Mouse (Mus musculus): Measurements from ENCODE around the gene Cyp2c40. TPM values are rescaled to one million over a fixed set of nuclear protein-coding genes. Genes with fewer than 3 reads are reported as not detected.
"Not testable (repeated sequence)": the region's sequence is repeated elsewhere in the genome, so short reads cannot be mapped to it uniquely, and the experiment has no call there.

Cyp2c40 gene
- polyA plus RNA-seq (2012; rRNA removed) = 0.08 and 0.55 TPM in 2 replicates

DNA sequence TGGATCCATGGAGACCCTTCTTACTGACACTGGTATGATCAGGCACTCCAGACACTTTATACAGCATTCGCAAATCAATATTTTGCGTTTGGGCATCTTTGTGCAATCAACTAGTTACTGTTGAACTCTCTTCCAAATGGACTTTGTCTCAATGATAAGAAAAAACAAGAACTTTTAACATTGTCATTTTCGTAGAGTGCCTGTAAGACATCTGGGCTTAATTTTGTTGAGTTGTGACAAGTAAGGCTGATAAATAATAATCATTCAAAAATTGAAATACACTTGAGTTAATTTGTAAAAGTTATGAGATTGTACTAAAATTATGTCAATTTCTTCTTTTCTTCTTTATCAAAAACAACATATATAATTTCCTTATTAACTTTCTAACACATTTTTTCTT, at the start of gene Cyp2c40:
TSS of gene Cyp2c40 (minus strand) at position 101 of the 400 bp plus-strand sequence.
- not testable (repeated sequence) for DNase-seq (ENCODE audit: low read depth)

DNA sequence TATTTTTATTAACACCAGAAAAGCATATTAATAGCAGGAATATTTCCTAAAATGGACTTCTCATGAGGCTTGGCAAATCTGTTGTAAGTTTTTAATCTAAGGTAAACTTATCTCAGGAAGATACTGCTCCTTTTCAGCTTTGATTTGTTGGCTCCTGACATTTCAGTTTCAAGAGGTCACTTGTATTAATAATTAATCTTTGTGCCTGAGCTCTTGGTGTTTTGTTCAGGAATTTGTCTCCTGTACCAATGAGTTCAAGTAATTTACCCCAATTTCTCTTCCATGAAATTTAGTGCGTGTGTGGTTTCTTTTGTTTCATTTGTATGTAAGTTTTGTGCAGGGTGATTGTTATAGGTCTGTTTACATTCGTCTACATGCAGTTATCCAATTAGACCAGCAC, 8.3 kb upstream of the Cyp2c40 start:
- not testable (repeated sequence) for DNase-seq (ENCODE audit: low read depth)

DNA sequence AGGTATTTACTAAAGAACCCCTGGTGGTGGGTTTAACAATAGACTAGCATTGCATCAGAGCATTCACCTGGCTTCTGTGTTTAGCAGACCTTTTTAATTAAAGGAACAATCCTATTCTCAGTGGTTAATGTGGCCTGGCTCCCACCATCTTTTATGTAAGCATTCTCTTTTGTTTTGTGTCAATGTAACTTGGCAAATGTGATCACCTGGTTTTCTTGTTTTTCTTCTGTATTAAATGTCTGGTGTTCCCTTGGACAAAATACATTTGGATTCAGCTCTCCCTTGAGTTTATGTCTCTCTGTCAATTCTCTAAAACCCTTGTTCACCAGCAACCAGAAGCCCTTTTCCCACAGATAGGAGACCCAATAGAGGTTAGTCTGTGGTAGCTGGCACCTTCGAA, 3.8 kb upstream of the Cyp2c40 start:
- DNase-seq (ENCODE audit: low read depth) = not testable (repeated sequence)

DNA sequence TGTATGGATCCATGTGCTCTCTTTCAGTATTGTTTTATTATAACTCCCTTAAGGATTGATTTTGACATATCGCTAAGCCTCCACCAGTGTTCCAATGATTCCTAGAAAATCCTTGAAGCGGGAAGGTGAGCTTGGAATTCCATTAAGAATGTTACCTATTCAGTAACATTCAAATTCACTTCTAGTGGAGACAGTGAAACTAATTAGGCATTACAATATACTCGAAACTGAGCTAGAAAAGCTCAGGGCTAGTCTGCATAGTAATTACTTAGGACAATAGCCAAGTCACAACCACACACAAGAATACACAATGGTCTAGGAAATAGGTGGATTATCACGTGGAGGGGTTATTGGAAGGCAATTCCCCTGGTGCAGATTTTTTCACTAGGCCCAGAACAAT, 3.4 kb upstream of the Cyp2c40 start:
- not testable (repeated sequence) for DNase-seq (ENCODE audit: low read depth)

DNA sequence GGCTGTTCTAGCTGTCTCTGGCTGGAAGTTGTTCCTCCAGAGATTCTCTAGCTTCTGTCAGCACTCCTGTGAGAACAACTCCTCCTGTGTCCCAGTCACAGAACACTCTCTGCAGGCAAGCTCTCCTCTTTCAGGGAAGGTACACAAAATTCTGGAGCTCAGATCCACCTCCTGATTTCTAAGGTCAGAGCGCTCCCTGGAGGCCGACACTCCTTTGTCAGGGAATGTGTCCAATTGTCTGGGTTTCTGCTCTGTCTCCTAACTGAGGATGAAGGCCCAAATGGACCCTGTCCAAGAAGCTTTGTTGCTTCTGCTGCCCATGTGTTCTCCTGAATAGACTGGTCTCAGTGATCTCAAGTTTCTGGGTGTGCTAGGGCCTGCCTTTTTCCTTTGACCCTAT, 27.2 kb downstream of the Cyp2c40 start:
- DNase-seq (ENCODE audit: low read depth) = not testable (repeated sequence)

DNA sequence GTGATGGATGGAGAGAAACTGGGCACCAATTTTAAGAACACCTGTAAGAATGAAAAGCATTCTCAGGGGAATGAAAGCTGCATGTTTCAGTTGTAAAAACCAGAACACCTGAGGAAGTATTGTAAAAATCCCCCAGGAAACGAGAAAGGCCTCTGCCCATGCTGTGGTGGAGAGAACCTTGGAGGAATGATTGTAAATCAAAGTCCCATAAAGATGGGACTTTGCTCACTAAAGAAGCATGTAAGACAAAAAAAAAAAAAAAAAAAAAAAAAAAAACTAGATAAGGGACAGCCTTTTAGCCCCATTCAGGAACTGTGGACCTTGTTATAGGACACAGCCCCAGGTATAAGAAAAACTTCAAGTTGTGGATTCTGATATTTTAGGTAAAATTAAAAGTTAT, 67.3 kb downstream of the Cyp2c40 start:
- DNase-seq (ENCODE audit: low read depth) = no peak

DNA sequence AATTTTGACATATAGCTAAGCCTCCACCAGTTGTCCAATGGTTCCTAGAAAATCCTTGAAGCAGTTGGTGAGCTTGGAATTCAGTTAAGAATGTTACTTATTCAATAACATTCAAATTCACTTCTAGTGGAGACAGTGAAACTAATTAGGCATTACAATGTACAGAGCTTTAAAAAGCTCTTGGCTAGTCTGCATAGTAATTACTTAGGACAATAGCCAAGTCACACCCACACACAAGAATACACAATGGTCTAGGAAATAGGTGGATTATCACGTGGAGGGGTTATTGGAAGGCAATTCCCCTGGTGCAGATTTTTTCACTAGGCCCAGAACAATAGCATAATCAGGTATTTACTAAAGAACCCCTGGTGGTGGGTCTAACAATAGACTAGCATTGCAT, 68.3 kb downstream of the Cyp2c40 start:
- DNase-seq (ENCODE audit: low read depth) = not testable (repeated sequence)

DNA sequence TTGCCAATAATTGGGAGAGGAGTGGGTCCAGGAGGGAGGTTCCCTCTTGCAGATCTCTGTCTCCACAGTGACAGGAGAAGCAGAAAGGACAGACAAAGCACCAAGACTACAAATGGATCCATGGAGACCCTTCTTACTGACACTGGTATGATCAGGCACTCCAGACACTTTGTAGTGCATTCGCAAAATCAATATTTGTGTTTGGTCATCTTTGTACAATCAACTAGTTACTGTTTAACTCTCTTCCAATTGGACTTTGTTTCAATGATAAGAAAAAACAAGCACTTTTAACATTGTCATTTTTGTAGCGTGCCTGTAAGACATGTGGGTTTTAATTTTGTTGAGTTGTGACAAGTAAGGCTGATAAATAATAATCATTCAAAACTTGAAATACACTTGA, 71.7 kb downstream of the Cyp2c40 start, which contains the start of gene Cyp2c68:
TSS of gene Cyp2c68 (minus strand) at position 135 of the 400 bp plus-strand sequence.
- DNase-seq (ENCODE audit: low read depth) = no peak

Other genes with a start within 250 kb of the Cyp2c40 start
- gene Cyp2c67, start 163.8 kb downstream of the Cyp2c40 start, polyA plus RNA-seq (2012; rRNA removed) = 0.06 TPM in 1 of 2 replicates, not detected in the other
- 0.47 TPM in 1 of 2 replicates, not detected in the other for gene Cyp2c68, start 71.8 kb downstream of the Cyp2c40 start, polyA plus RNA-seq (2012; rRNA removed)
- 0.05 and 0.18 TPM in 2 replicates for gene Cyp2c69, start 74.0 kb upstream of the Cyp2c40 start, polyA plus RNA-seq (2012; rRNA removed)
- gene Cyp2c37, start 179.6 kb upstream of the Cyp2c40 start, polyA plus RNA-seq (2012; rRNA removed) = 0.25 TPM in 1 of 2 replicates, not detected in the other

Measured in gonadal fat pad, adult 2 months (tissue).